Mouse (Mus musculus) mature B cell (primary cell): ENCODE results near the gene Ttc41.
"Not testable (repeated sequence)": the region's sequence is repeated elsewhere in the genome, so short reads cannot be mapped to it uniquely, and the experiment has no call there.

Experiments used
- in situ Hi-C: fragments of 300-500 bp; cut with MboI; formaldehyde crosslinking; loops from 2 replicates; pipeline ENCODE4 v1.14.3; 2019

Ttc41 gene

GRCm38 (mm10) chr10:86705318-86705921 lies at the start of gene Ttc41, which contains the start of gene Hsp90b1:
Gene Ttc41, plus strand, starts transcription at chr10:86705811.
Gene Hsp90b1, minus strand, starts transcription at chr10:86705509.
- in situ Hi-C loops = no loop called here

DNA sequence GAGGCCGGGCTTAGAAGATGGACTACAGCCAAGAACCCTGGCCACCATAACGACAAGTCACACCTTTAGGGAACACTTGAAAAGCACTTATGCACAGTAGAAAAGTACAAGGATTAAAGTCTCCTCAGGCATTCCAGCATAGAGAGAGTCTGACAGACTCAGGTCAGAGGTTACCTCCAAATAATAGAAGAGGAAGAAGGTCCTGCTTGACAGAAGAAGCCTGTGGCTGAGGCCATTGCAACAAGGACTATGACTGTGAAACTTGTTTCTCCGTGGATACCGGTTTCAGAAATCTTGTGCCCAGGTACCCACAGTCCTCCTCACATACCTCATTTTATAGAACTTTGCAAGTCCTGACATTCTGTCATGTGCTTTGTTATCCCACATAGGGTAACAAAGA lies 35.1 kb upstream of the Ttc41 start:
- in situ Hi-C loops = not testable (repeated sequence)

- in situ Hi-C loops = not testable (repeated sequence)
Observed at GRCm38 (mm10) chr10:86684797-86685178, 20.8 kb upstream of the Ttc41 start.

- in situ Hi-C loops = not testable (repeated sequence)
Observed at GRCm38 (mm10) chr10:86685179-86686016, 20.2 kb upstream of the Ttc41 start.

GRCm38 (mm10) chr10:86686017-86686360 lies 19.6 kb upstream of the Ttc41 start:
- in situ Hi-C loops = not testable (repeated sequence)

- in situ Hi-C loops = no loop called here
Observed at GRCm38 (mm10) chr10:86700251-86700650, 5.4 kb upstream of the Ttc41 start.

DNA sequence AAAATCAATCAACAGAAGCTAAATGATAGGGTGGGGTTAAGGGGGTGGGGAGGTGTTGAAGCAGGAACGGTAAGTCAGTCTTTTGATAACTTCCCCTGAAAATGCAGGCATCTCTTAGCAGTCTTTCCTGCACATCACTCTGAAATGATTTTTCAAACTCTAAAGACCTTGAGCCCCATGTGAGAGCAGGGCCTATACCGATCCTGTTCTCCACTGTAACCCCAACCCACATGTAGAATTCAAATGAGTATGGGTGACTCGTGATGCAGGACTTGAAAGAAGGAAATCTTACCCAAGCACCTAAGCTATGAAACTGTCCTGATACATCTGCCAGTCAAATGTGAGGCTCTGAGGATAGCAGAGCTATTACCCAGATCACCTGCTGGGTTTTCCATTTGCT lies 4.6 kb upstream of the Ttc41 start:
- in situ Hi-C loops = no loop called here

- in situ Hi-C loops = no loop called here
Observed at GRCm38 (mm10) chr10:86702312-86702920, 3.2 kb upstream of the Ttc41 start.

GRCm38 (mm10) chr10:86703375-86703774 lies 2.2 kb upstream of the Ttc41 start:
- in situ Hi-C loops = no loop called here

- in situ Hi-C loops = no loop called here
Observed at GRCm38 (mm10) chr10:86704141-86704540, 1.5 kb upstream of the Ttc41 start.

GRCm38 (mm10) chr10:86704589-86705191 lies 921 bp upstream of the Ttc41 start:
- in situ Hi-C loops = no loop called here

DNA sequence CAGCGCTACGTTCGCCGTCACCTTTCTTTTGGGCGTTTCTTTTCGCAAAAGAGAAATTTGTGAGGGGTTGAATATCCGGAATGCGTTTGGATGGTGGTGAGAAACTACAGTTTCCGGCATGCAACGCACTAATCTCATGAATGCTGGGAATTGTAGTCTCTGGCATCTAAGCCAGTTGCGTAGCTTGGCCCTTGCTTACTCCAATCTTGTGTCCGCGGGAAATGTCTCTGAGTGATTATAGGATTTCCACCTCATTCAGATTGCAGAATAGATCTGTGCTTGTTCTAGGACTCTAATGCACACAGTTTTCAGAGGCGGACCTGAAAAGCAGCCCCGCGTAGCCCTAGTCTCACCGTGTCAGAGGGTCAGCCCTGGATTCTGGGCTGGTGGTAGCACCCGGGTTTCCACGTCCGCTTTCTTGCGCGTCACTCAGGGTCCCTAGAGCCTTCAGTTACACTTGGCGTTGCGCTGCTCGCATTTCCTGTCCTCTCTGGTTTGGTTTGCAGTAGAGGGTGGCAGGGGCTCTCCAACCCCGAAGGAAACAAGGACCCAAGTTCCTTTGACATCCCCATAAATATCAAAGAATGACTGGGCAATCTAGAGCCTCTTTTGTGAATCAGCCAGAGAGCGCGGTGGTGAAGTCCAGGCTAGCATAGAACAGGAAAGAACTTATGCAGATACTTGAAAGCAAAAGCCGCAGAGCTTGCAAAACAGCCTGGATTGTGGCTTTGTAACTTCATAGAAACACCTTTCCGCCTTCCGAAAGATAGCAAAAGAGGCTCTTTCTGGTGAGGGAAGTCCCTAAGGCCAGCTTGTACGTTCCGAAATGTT lies 526 bp downstream of the Ttc41 start:
- in situ Hi-C loops = no loop called here

- in situ Hi-C loops = no loop called here
Observed at GRCm38 (mm10) chr10:86707134-86707533, 1.5 kb downstream of the Ttc41 start.

- in situ Hi-C loops = no loop called here
Observed at GRCm38 (mm10) chr10:86712156-86712555, 6.5 kb downstream of the Ttc41 start.

GRCm38 (mm10) chr10:86727548-86727980 lies 22.0 kb downstream of the Ttc41 start:
- in situ Hi-C loops = loop anchor here (25.0 kb wide), 1 partner anchor 240 kb away; the partner anchor contains the start of gene Syn3

GRCm38 (mm10) chr10:86728176-86728575 lies 22.6 kb downstream of the Ttc41 start:
- in situ Hi-C loops = loop anchor here (25.0 kb wide), 1 partner anchor 241 kb away; the partner anchor contains the start of gene Syn3

DNA sequence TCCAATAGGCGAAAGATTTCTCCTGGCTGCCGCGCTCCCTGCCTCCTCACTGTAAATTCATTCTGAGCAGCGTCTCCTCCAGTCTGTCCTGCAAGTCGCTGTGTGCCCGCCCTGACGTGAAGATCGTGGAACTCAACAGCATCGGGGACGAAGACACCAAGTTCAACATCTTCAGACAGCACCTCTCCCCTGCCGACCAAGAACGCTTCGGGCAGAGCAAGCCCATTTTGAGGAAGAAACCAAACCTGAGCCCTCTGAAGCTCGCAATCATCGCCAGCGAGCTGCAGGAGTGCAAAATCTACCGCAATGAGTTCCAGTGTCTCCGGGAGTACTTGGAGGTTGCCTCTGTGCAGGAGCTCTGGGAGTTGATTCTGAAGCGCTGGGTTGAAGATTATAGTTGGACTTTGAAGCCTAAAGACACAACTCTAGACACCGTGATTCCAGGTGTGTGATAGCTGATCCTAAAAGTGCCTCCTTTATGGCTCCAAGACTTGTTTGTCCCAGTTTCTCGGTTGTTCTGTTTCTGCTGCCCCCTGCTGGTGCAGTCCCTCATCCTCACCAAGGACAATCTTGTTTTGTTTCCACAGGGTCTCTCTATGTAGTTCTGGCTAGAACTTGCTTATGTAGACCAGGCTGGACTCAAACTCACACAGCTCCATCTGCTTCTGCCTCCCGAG lies 25.4 kb downstream of the Ttc41 start:
- in situ Hi-C loops = loop anchor here (25.0 kb wide), 1 partner anchor 244 kb away; the partner anchor contains the start of gene Syn3

DNA sequence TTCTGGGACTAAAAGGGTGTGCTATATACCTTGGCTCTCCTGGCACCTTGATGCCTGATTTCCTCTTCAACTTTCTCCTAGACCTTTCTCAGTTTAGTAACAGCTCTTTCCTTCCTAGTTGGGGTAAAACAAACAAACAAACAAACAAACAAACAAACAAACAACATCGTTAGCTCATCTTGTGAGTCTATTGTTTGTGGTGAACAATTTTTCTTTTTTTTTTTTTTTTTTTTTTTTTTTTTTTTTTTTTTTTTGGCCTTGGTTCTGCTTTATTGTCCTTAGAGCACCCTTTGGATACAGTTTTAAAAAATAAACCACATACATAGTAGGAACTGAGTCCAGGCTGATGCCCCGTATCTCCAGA lies 25.9 kb downstream of the Ttc41 start:
- in situ Hi-C loops = loop anchor here (25.0 kb wide), 1 partner anchor 244 kb away; the partner anchor contains the start of gene Syn3

DNA sequence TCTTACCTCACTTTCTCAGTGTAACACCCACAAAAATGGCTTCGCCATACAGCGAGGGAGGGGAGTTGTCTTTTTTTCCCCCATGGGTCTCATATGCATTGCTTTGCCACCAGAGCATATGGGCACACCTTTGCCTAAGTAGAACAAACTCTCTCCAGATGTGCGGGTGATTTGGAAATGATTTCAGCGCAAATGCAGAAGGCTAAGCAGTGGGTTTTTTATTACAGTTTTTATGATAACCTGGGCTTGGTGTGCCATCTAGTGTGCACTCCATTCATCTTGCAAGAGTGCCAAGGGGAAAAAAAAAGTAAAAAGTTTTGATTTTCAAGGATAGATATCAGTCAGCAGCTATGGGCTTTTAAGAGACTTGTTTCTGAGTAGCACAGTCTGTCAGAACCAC lies 29.4 kb downstream of the Ttc41 start:
- in situ Hi-C loops = loop anchor here (25.0 kb wide), 1 partner anchor 248 kb away; the partner anchor contains the start of gene Syn3

DNA sequence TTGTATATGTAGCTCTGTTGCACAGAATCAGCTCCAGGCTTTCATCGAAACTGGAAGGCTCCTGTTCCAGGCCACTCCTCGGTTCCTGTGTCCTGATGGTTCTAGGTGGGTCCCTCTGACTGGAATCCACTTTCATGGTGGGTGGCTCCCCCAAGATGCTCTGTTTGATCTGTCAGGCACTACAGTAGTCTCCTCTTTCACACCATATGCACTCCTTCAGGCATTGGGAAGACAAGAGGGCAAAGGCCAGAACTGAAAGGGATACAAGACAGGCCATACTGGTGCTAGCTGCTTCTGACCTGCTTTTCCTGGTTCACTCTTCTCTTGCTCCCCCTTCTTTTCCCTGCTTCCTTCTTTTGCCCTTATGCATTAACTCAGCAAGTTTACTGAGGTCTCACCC lies 37.3 kb downstream of the Ttc41 start:
- in situ Hi-C loops = loop anchor here (25.0 kb wide), 1 partner anchor 256 kb away; the partner anchor contains the start of gene Syn3
